Mouse (Mus musculus) midbrain, postnatal 0 days (tissue): ENCODE measurements around the gene Rab20. TPM values are rescaled to one million over a fixed set of nuclear protein-coding genes. Genes with fewer than 3 reads are reported as not detected.

Source experiments
- ATAC-seq: fragments of 200-750 bp; cut with Nextera tagmentation; 2 replicates; pipeline ENCODE4 v1.8.0; 2017; ENCODE audit warnings: moderate number of reproducible peaks, mild to moderate bottlenecking, moderate TSS enrichment, moderate library complexity; ENCODE audit not compliant: low FRiP score
- DNase-seq: peaks from one replicate; pipeline ENCODE4 v3.0.0-alpha.2; 2015; ENCODE audit warnings: low spot score
- H3K27ac ChIP-seq: fragments of 300-500 bp; sonication (generic); 2 replicates; pipeline ENCODE4 v1.5.1; 2014; ENCODE audit warnings: low read depth, mild to moderate bottlenecking, low read length, mixed read lengths
- H3K27me3 ChIP-seq: fragments of 300-500 bp; sonication (generic); 2 replicates; pipeline ENCODE4 v1.6.1; 2014; ENCODE audit warnings: low read length, control low read depth, mixed read lengths; ENCODE audit not compliant: insufficient read depth
- H3K36me3 ChIP-seq: fragments of 300-500 bp; sonication (generic); 2 replicates; pipeline ENCODE4 v1.6.1; 2014; ENCODE audit warnings: low read length, control low read depth, mixed read lengths; ENCODE audit not compliant: insufficient read depth
- H3K4me1 ChIP-seq: fragments of 300-500 bp; sonication (generic); 2 replicates; pipeline ENCODE4 v1.6.1; 2014; ENCODE audit warnings: mild to moderate bottlenecking, control low read depth, antibody characterized with exemption, low read length, mixed read lengths; ENCODE audit not compliant: insufficient read depth
- H3K4me2 ChIP-seq: fragments of 300-500 bp; sonication (generic); 2 replicates; pipeline ENCODE4 v1.6.1; 2014; ENCODE audit warnings: low read depth, mild to moderate bottlenecking, low read length, mixed read lengths; ENCODE audit not compliant: poor library complexity, severe bottlenecking
- H3K4me3 ChIP-seq: fragments of 300-500 bp; sonication (generic); 2 replicates; pipeline ENCODE4 v1.5.1; 2014; ENCODE audit warnings: low read depth, mild to moderate bottlenecking, low read length, moderate library complexity
- H3K9ac ChIP-seq: fragments of 300-500 bp; sonication (generic); replicated peaks from 2 replicates; pipeline ENCODE4 v1.6.1; 2014; ENCODE audit warnings: mild to moderate bottlenecking, low read length, moderate library complexity, mixed read lengths; ENCODE audit not compliant: poor library complexity, severe bottlenecking
- H3K9me3 ChIP-seq: fragments of 300-500 bp; sonication (generic); 2 replicates; pipeline ENCODE4 v1.6.1; 2016; ENCODE audit warnings: low read length, control low read depth
- CTCF ChIP-seq: IDR thresholded peaks from 2 replicates; pipeline ENCODE4 v1.5.1; 2016; ENCODE audit warnings: antibody characterized with exemption, mild to moderate bottlenecking
- WGBS: fragments of 180-500 bp; shearing (Covaris S2); extraction: QIAGEN DNeasy Blood & Tissue Kit; methylation state at CpG from one replicate; pipeline ENCODE4 v1.1.7; 2014; 5-methylcytosine and 5-hydroxymethylcytosine counted together
- polyA plus RNA-seq: library from polyadenylated mRNA; unstranded; fragments of >200 nt; fragmentation: Nextera tagmentation; extraction: Ambion mirVana; gene quantifications from 2 replicates; pipeline ENCODE4 v1.2.1, GENCODE M21; 2015
- total RNA-seq: library from RNA; depleted of rRNA; stranded (reverse); fragments of >200 nt; gene quantifications from 2 replicates; pipeline ENCODE4 v1.2.3, GENCODE M21; 2014

The Rab20 gene
- total and polyA plus RNA-seq, 2 experiments from 2014 or later: 0.60 to 0.72 TPM

- WGBS: 6% methylated on average over 9 of the region's 9 CpGs
- no peaks in the 10 kb centered on the region for H3K9me3 ChIP-seq
- H3K36me3 ChIP-seq: no peaks in the 10 kb centered on the region
- no peak for DNase-seq
- no peak for TF ChIP-seq CTCF
- peak overlapping the region; percentile 15; the same call in 1 of the 2 replicates for H3K4me2 ChIP-seq
- H3K9ac ChIP-seq: no peak overlapping the region
- peaks cover 52% of the 10 kb centered on the region for H3K27me3 ChIP-seq
- peaks cover 10% of the 10 kb centered on the region; the same call in 1 of the 2 replicates for H3K4me1 ChIP-seq
- ATAC-seq: no peak
- no peak overlapping the region for H3K27ac ChIP-seq
- peak overlapping the region; percentile 15; the same call in 1 of the 2 replicates for H3K4me3 ChIP-seq
Measured at GRCm38 (mm10) chr8:11477178-11477553, 1.3 kb downstream of the Rab20 start.

GRCm38 (mm10) chr8:11476338-11477177 lies 2.0 kb downstream of the Rab20 start:
- Histone ChIP-seq H3K9ac (no peak overlapping the region), H3K4me1 (peaks cover 10% of the 10 kb centered on the region; the same call in 1 of the 2 replicates), H3K4me3 (peak overlapping the region; percentile 15; the same call in 1 of the 2 replicates), H3K9me3 (no peaks in the 10 kb centered on the region), H3K27ac (no peak overlapping the region), H3K4me2 (peak overlapping the region; percentile 15; the same call in 1 of the 2 replicates), H3K27me3 (peaks cover 52% of the 10 kb centered on the region), H3K36me3 (no peaks in the 10 kb centered on the region)
- ATAC-seq (no peak), DNase-seq (peak; percentile 22)
- TF ChIP-seq CTCF: no peak
- 11% methylated on average over 24 of the region's 24 CpGs for WGBS

- DNase-seq: no peak
- no peak overlapping the region for H3K4me3 ChIP-seq
- H3K9me3 ChIP-seq: no peaks in the 10 kb centered on the region
- WGBS: 20% methylated on average over 2 of the region's 2 CpGs
- H3K4me1 ChIP-seq: peaks cover 10% of the 10 kb centered on the region; the same call in 1 of the 2 replicates
- H3K36me3 ChIP-seq: no peaks in the 10 kb centered on the region
- H3K27me3 ChIP-seq: peaks cover 50% of the 10 kb centered on the region
- TF ChIP-seq CTCF: no peak
- no peak overlapping the region for H3K9ac ChIP-seq
- ATAC-seq: no peak
- H3K27ac ChIP-seq: no peak overlapping the region
- H3K4me2 ChIP-seq: no peak overlapping the region
Measured at GRCm38 (mm10) chr8:11475876-11476275, 2.6 kb downstream of the Rab20 start.

- no peaks in the 10 kb centered on the region for H3K9me3 ChIP-seq
- WGBS: 18% methylated on average over 9 of the region's 10 CpGs
- no peaks in the 10 kb centered on the region for H3K36me3 ChIP-seq
- H3K27ac ChIP-seq: no peak overlapping the region
- no peak for ATAC-seq
- H3K9ac ChIP-seq: no peak overlapping the region
- DNase-seq: no peak
- no peak overlapping the region for H3K4me2 ChIP-seq
- H3K4me1 ChIP-seq: peaks cover 10% of the 10 kb centered on the region; the same call in 1 of the 2 replicates
- no peak for TF ChIP-seq CTCF
- no peak overlapping the region for H3K4me3 ChIP-seq
- H3K27me3 ChIP-seq: peaks cover 45% of the 10 kb centered on the region
Measured at GRCm38 (mm10) chr8:11475397-11475796, 3.1 kb downstream of the Rab20 start.

- no peak overlapping the region for H3K9ac ChIP-seq
- no peak for TF ChIP-seq CTCF
- no peak overlapping the region for H3K4me3 ChIP-seq
- H3K9me3 ChIP-seq: no peaks in the 10 kb centered on the region
- H3K27ac ChIP-seq: no peak overlapping the region
- 54% methylated on average over 4 of the region's 4 CpGs for WGBS
- H3K4me1 ChIP-seq: peaks cover 4% of the 10 kb centered on the region; the same call in 1 of the 2 replicates
- ATAC-seq (no peak), DNase-seq (no peak)
- no peaks in the 10 kb centered on the region for H3K36me3 ChIP-seq
- H3K27me3 ChIP-seq: peaks cover 24% of the 10 kb centered on the region
- no peak overlapping the region for H3K4me2 ChIP-seq
Measured at GRCm38 (mm10) chr8:11473072-11473471, 5.4 kb downstream of the Rab20 start.

GRCm38 (mm10) chr8:11471309-11471708 lies 7.2 kb downstream of the Rab20 start:
- no peak for TF ChIP-seq CTCF

More at GRCm38 (mm10) chr8:11471309-11471708, 7.2 kb downstream of the Rab20 start:
- no peak overlapping the region for H3K27ac ChIP-seq
- no peaks in the 10 kb centered on the region for H3K36me3 ChIP-seq
- no peak overlapping the region for H3K4me2 ChIP-seq
- DNase-seq (no peak), ATAC-seq (no peak)
- no peaks in the 10 kb centered on the region for H3K4me1 ChIP-seq
- no peak overlapping the region for H3K4me3 ChIP-seq
- no peak overlapping the region for H3K9ac ChIP-seq
- peaks cover 12% of the 10 kb centered on the region for H3K27me3 ChIP-seq
- 42% methylated on average over 8 of the region's 8 CpGs for WGBS
- H3K9me3 ChIP-seq: no peaks in the 10 kb centered on the region
